Mouse (Mus musculus): ENCODE results near the gene Meis1. TPM values are rescaled to one million over a fixed set of nuclear protein-coding genes. Genes with fewer than 3 reads are reported as not detected.

Meis1 gene
- polyA plus RNA-seq, 1 experiment: 68.8 TPM

- TF ChIP-seq CTCF (IDR thresholded peaks at IDR 0.05; ENCODE audit: borderline replicate concordance, extremely low read depth, insufficient read depth, insufficient read length) (no peak), POLR2A (IDR thresholded peaks at IDR 0.05; ENCODE audit: borderline replicate concordance, extremely low read depth, insufficient read depth, insufficient read length, poor library complexity, severe bottlenecking) (no peak)
- peak; percentile 77 for DNase-seq (ENCODE audit: low read depth)
Observed at GRCm38 (mm10) chr11:18957805-18958770, 60.7 kb downstream of the Meis1 start.

DNA sequence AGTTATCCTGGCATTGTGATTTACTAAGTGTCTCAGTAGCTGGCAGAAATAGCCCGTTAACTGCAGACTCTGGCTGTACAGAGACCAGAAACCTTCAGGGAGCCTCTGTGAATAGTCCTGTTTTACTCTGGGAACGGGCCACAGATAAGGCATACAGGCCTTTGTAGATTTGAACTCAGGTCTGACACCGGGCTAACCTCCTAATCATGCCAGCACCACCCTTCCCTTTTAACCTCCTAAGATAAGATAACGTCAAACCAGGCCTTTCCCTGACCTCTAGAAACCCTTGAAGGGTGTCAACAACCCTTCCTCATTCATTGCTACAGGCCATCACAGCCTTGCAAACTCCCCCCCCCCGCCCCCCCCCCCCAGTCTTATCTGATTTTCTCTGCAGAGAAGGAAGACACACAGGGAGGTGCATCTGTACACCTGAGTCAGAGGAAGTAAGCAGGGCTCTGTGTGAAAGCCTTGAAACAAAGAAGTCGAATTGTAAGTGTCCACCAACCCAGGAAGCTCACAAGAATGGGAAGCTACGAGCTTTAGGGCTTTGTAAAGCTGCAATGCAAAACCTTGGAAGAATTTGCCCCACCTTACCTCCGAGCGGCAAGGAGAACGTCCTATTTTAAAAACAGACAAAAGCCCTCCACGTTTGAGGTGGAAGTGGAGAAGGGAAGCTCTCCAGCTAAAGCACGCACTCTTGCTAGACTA is 61.5 kb downstream of the Meis1 start:
- DNase-seq (ENCODE audit: low read depth): no peak
- TF ChIP-seq CTCF (IDR thresholded peaks at IDR 0.05; ENCODE audit: borderline replicate concordance, extremely low read depth, insufficient read depth, insufficient read length): no peak

DNA sequence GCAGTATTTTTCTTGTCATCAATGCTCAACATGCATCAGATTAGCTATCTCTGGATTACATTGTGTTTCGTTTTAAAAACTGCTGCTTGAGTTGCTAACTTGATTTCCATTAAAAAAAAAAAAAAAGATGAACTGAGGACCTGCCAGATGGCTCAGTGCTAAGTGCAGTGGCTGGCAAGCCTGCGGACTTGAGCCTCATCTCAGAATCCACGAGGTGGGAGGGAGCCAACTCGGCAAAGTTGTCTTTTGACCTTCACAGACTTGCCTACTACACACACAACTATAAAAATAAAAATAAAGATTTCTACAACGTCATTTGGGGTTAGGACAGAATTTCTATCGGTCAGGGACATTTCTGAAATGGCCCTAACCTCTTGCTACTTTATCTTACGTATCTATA is 62.8 kb downstream of the Meis1 start:
- no peak for DNase-seq (ENCODE audit: low read depth)
- TF ChIP-seq CTCF (IDR thresholded peaks at IDR 0.05; ENCODE audit: borderline replicate concordance, extremely low read depth, insufficient read depth, insufficient read length): no peak

DNA sequence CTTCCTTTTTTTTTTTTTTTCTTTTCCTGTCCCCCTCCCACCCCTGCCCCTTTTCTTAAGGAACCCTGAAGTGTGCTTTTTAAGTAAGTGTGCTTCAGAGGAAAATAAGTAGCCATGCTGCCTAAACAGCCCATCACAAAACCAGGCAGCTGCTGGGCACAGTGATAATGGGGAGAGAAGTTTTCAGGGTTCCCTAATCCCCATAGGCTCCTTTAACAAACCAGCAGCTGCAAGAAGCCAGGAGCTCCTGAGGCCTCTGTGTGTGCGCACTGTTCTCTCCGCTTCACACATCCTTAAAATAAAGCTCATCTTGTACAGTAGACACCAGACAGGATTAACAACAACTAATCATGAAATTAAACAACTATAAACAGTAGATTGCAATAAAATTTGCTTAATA is 63.9 kb downstream of the Meis1 start:
- TF ChIP-seq CTCF (IDR thresholded peaks at IDR 0.05; ENCODE audit: borderline replicate concordance, extremely low read depth, insufficient read depth, insufficient read length) (no peak), POLR2A (IDR thresholded peaks at IDR 0.05; ENCODE audit: borderline replicate concordance, extremely low read depth, insufficient read depth, insufficient read length, poor library complexity, severe bottlenecking) (no peak)
- peak; percentile 69 for DNase-seq (ENCODE audit: low read depth)

DNA sequence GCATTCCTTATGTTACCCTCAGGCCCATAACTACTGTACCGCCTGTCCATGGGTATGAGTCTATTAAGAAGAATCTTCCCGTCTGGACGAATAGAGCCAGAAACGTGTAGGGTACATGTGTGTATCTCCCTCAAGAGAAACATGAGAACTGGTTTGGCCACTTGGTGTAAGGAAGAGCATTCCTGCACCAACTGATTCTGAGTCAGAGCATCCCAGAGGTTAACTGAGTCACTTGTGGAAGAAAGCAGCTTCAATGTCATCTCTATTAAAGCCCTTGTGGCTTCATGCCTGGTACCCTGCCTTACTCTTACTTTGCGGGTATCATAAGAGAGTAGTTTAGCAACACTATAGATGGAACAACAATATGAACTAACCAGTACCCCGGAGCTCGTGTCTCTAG is 64.9 kb downstream of the Meis1 start:
- DNase-seq (ENCODE audit: low read depth): no peak
- TF ChIP-seq CTCF (IDR thresholded peaks at IDR 0.05; ENCODE audit: borderline replicate concordance, extremely low read depth, insufficient read depth, insufficient read length): no peak
- no peak for TF ChIP-seq POLR2A (IDR thresholded peaks at IDR 0.05; ENCODE audit: borderline replicate concordance, extremely low read depth, insufficient read depth, insufficient read length, poor library complexity, severe bottlenecking)

- no peak for TF ChIP-seq CTCF (IDR thresholded peaks at IDR 0.05; ENCODE audit: borderline replicate concordance, extremely low read depth, insufficient read depth, insufficient read length)
- TF ChIP-seq POLR2A (IDR thresholded peaks at IDR 0.05; ENCODE audit: borderline replicate concordance, extremely low read depth, insufficient read depth, insufficient read length, poor library complexity, severe bottlenecking): no peak
- DNase-seq (ENCODE audit: low read depth): no peak
Observed at GRCm38 (mm10) chr11:18948600-18949295, 70.0 kb downstream of the Meis1 start.

GRCm38 (mm10) chr11:18947434-18947833 is 71.4 kb downstream of the Meis1 start:
- TF ChIP-seq POLR2A (IDR thresholded peaks at IDR 0.05; ENCODE audit: borderline replicate concordance, extremely low read depth, insufficient read depth, insufficient read length, poor library complexity, severe bottlenecking) (no peak), CTCF (IDR thresholded peaks at IDR 0.05; ENCODE audit: borderline replicate concordance, extremely low read depth, insufficient read depth, insufficient read length) (no peak)
- no peak for DNase-seq (ENCODE audit: low read depth)

GRCm38 (mm10) chr11:18945778-18946177 is 73.0 kb downstream of the Meis1 start:
- no peak for DNase-seq (ENCODE audit: low read depth)
- no peak for TF ChIP-seq POLR2A (IDR thresholded peaks at IDR 0.05; ENCODE audit: borderline replicate concordance, extremely low read depth, insufficient read depth, insufficient read length, poor library complexity, severe bottlenecking)
- no peak for TF ChIP-seq CTCF (IDR thresholded peaks at IDR 0.05; ENCODE audit: borderline replicate concordance, extremely low read depth, insufficient read depth, insufficient read length)

DNA sequence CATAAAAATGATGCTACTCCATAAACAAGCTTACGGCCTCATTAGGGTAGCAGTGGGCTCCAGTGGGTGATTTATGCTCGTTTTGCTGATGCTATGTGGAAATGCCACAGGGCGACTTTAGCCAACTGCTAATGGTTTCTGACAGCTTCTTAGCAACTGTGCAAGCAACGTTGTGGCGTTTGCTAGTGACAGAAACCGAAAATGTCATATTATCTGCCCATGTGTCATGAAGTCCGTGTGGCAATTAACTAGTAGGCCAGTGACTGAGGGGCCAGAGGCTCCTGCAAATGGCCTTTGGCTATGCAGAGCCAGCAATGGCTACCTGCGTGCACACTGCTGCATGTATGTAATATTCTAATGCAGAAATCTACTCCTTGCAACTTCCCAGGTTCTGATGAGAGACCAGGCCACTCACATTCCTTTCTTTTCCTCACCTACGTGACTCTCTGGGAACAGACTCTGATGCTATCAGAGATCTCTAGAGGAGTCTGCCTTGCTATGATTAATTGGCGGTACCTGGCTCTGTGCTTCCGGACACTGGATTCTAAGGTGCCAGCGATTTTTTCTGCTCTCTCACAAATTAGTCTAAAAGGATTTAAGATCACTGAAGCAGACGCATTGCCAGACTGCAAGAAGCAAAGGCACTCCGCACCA is 73.7 kb downstream of the Meis1 start:
- TF ChIP-seq POLR2A (IDR thresholded peaks at IDR 0.05; ENCODE audit: borderline replicate concordance, extremely low read depth, insufficient read depth, insufficient read length, poor library complexity, severe bottlenecking) (no peak), CTCF (IDR thresholded peaks at IDR 0.05; ENCODE audit: borderline replicate concordance, extremely low read depth, insufficient read depth, insufficient read length) (no peak)
- DNase-seq (ENCODE audit: low read depth): peak; percentile 67

DNA sequence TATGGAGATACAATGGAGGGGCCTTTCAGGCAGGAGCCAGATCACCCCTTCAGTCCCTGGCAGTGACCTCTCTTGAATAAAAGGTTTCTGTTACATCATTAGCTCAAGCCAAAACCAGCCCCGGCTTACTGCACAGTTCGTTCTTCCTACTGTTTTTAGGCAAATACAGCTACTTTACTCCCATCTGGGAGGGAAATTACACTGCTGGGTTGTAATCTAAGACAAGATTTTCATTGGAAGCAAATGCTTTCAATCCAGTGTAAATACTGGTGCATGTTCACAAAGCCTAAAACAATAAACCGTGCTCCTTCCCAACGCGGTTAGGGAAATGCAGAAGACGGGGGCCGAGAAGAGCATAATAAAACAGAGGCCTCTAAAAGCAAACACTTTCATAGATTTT is 74.6 kb downstream of the Meis1 start:
- DNase-seq (ENCODE audit: low read depth): no peak
- TF ChIP-seq POLR2A (IDR thresholded peaks at IDR 0.05; ENCODE audit: borderline replicate concordance, extremely low read depth, insufficient read depth, insufficient read length, poor library complexity, severe bottlenecking) (no peak), CTCF (IDR thresholded peaks at IDR 0.05; ENCODE audit: borderline replicate concordance, extremely low read depth, insufficient read depth, insufficient read length) (no peak)

- no peak for TF ChIP-seq CTCF (IDR thresholded peaks at IDR 0.05; ENCODE audit: borderline replicate concordance, extremely low read depth, insufficient read depth, insufficient read length)
- TF ChIP-seq POLR2A (IDR thresholded peaks at IDR 0.05; ENCODE audit: borderline replicate concordance, extremely low read depth, insufficient read depth, insufficient read length, poor library complexity, severe bottlenecking): no peak
Observed at GRCm38 (mm10) chr11:18942990-18943389, 75.8 kb downstream of the Meis1 start.

More at GRCm38 (mm10) chr11:18942990-18943389, 75.8 kb downstream of the Meis1 start:
- DNase-seq (ENCODE audit: low read depth): no peak
